Mouse (Mus musculus) spleen, adult 2 months (tissue): Measurements from ENCODE around the gene Ttyh2.

Source experiments
- CTCF ChIP-seq: fragments of 200-500 bp; IDR thresholded peaks from 2 replicates; pipeline ENCODE4 v1.5.1; 2011; ENCODE audit warnings: mild to moderate bottlenecking, inconsistent platforms; ENCODE audit not compliant: insufficient read depth, insufficient read length, insufficient replicate concordance; ENCODE audit errors: extremely low read depth
- POLR2A ChIP-seq: fragments of 200-500 bp; IDR thresholded peaks from 2 replicates; pipeline ENCODE4 v1.6.1; 2011; ENCODE audit warnings: low read depth, low read length, inconsistent platforms

DNA sequence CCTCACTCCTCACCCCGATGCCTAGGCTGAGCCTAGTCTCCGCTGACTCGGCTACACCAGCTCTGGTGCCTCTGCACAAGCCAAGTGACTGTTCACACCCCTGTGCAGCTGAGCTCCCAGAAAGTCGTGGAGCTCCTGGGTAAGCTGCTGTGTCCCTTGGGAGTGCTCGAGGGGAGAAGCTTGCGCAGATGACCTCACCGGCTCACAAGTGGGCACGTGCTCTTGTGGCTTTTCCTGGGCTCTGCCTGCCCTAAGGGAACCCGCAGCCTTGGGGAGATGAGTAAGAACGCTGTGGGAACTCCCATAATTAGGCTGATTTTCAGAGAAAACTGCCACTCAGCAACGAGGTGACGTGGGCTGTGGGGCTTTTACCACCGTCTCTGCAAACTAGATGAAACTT lies 47.8 kb downstream of the Ttyh2 start:
- no peak for TF ChIP-seq CTCF
- TF ChIP-seq POLR2A, result no peak
